Mouse (Mus musculus) midbrain, postnatal 0 days (tissue): ENCODE measurements at regions not wholly inside any gene's neighbourhood (a gene's known extent, or its start where the extent isn't known, plus 50 kb on each side); places are given as distances from the start of the nearest gene placed in this dataset.

Experiments used
- ATAC-seq: fragments of 200-750 bp; cut with Nextera tagmentation; 2 replicates; pipeline ENCODE4 v1.8.0; 2017; ENCODE audit warnings: moderate number of reproducible peaks, mild to moderate bottlenecking, moderate TSS enrichment, moderate library complexity; ENCODE audit not compliant: low FRiP score
- DNase-seq: peaks from one replicate; pipeline ENCODE4 v3.0.0-alpha.2; 2015; ENCODE audit warnings: low spot score
- H3K27ac ChIP-seq: fragments of 300-500 bp; sonication (generic); 2 replicates; pipeline ENCODE4 v1.5.1; 2014; ENCODE audit warnings: low read depth, mild to moderate bottlenecking, low read length, mixed read lengths
- H3K27me3 ChIP-seq: fragments of 300-500 bp; sonication (generic); 2 replicates; pipeline ENCODE4 v1.6.1; 2014; ENCODE audit warnings: low read length, control low read depth, mixed read lengths; ENCODE audit not compliant: insufficient read depth
- H3K36me3 ChIP-seq: fragments of 300-500 bp; sonication (generic); 2 replicates; pipeline ENCODE4 v1.6.1; 2014; ENCODE audit warnings: low read length, control low read depth, mixed read lengths; ENCODE audit not compliant: insufficient read depth
- H3K4me1 ChIP-seq: fragments of 300-500 bp; sonication (generic); 2 replicates; pipeline ENCODE4 v1.6.1; 2014; ENCODE audit warnings: mild to moderate bottlenecking, control low read depth, antibody characterized with exemption, low read length, mixed read lengths; ENCODE audit not compliant: insufficient read depth
- H3K4me2 ChIP-seq: fragments of 300-500 bp; sonication (generic); 2 replicates; pipeline ENCODE4 v1.6.1; 2014; ENCODE audit warnings: low read depth, mild to moderate bottlenecking, low read length, mixed read lengths; ENCODE audit not compliant: poor library complexity, severe bottlenecking
- H3K4me3 ChIP-seq: fragments of 300-500 bp; sonication (generic); 2 replicates; pipeline ENCODE4 v1.5.1; 2014; ENCODE audit warnings: low read depth, mild to moderate bottlenecking, low read length, moderate library complexity
- H3K9ac ChIP-seq: fragments of 300-500 bp; sonication (generic); replicated peaks from 2 replicates; pipeline ENCODE4 v1.6.1; 2014; ENCODE audit warnings: mild to moderate bottlenecking, low read length, moderate library complexity, mixed read lengths; ENCODE audit not compliant: poor library complexity, severe bottlenecking
- H3K9me3 ChIP-seq: fragments of 300-500 bp; sonication (generic); 2 replicates; pipeline ENCODE4 v1.6.1; 2016; ENCODE audit warnings: low read length, control low read depth
- CTCF ChIP-seq: IDR thresholded peaks from 2 replicates; pipeline ENCODE4 v1.5.1; 2016; ENCODE audit warnings: antibody characterized with exemption, mild to moderate bottlenecking
- WGBS: fragments of 180-500 bp; shearing (Covaris S2); extraction: QIAGEN DNeasy Blood & Tissue Kit; methylation state at CpG from one replicate; pipeline ENCODE4 v1.1.7; 2014; 5-methylcytosine and 5-hydroxymethylcytosine counted together

GRCm38 (mm10) chr2:48599367-48599766 is 214.5 kb upstream of the Acvr2a start:
- H3K4me1 ChIP-seq = no peaks in the 10 kb centered on the region
- no peak overlapping the region for H3K4me2 ChIP-seq
- no peak overlapping the region for H3K27ac ChIP-seq
- ATAC-seq (no peak), DNase-seq (no peak)
- H3K27me3 ChIP-seq = no peaks in the 10 kb centered on the region
- 69% methylated on average over 5 of the region's 5 CpGs for WGBS
- H3K9me3 ChIP-seq = no peaks in the 10 kb centered on the region
- TF ChIP-seq CTCF = no peak
- no peak overlapping the region for H3K9ac ChIP-seq
- no peaks in the 10 kb centered on the region for H3K36me3 ChIP-seq
- no peak overlapping the region for H3K4me3 ChIP-seq

- ATAC-seq = no peak
- Histone ChIP-seq H3K27ac (no peak overlapping the region), H3K9ac (no peak overlapping the region), H3K27me3 (no peaks in the 10 kb centered on the region), H3K4me1 (no peaks in the 10 kb centered on the region), H3K4me2 (no peak overlapping the region), H3K36me3 (no peaks in the 10 kb centered on the region), H3K9me3 (no peaks in the 10 kb centered on the region), H3K4me3 (no peak overlapping the region)
- no peak for DNase-seq
- 67% methylated on average over 8 of the region's 8 CpGs for WGBS
- no peak for TF ChIP-seq CTCF
Observed at GRCm38 (mm10) chr2:48601855-48602254, 212.1 kb upstream of the Acvr2a start.

GRCm38 (mm10) chr2:48609466-48609865 is 204.4 kb upstream of the Acvr2a start:
- H3K36me3 ChIP-seq = no peaks in the 10 kb centered on the region
- WGBS = 88% methylated on average over 3 of the region's 3 CpGs
- no peak for TF ChIP-seq CTCF
- H3K4me3 ChIP-seq = no peak overlapping the region
- no peak overlapping the region for H3K4me2 ChIP-seq
- no peaks in the 10 kb centered on the region for H3K9me3 ChIP-seq
- H3K27me3 ChIP-seq = no peaks in the 10 kb centered on the region
- no peak for ATAC-seq
- DNase-seq = no peak
- H3K9ac ChIP-seq = no peak overlapping the region
- H3K4me1 ChIP-seq = no peaks in the 10 kb centered on the region
- no peak overlapping the region for H3K27ac ChIP-seq

DNA sequence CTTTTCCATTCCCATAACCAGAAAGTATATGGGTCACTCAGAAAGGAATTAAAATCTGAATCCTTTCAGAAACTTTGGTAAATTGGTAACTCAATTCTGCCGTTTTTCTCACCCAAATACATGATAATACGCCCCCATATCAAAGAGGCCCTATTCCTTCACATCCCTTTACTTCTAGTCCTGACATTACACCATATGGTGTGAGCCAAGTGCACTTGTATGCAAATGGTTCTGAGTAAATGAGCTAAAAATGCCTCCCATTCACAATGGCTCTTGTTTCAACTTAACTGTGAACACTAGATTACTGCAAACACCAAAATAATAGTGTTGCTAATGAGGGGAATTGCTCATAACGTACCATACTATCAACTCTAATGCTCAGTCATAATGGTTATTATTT is 201.7 kb upstream of the Acvr2a start:
- Histone ChIP-seq H3K9me3 (no peaks in the 10 kb centered on the region), H3K4me2 (no peak overlapping the region), H3K36me3 (no peaks in the 10 kb centered on the region), H3K9ac (no peak overlapping the region), H3K27me3 (no peaks in the 10 kb centered on the region), H3K27ac (no peak overlapping the region), H3K4me3 (no peak overlapping the region), H3K4me1 (no peaks in the 10 kb centered on the region)
- 73% methylated on average over 3 of the region's 3 CpGs for WGBS
- no peak for DNase-seq
- no peak for TF ChIP-seq CTCF
- ATAC-seq = no peak

GRCm38 (mm10) chr2:48617141-48617699 is 196.7 kb upstream of the Acvr2a start:
- Histone ChIP-seq H3K9ac (no peak overlapping the region), H3K4me3 (no peak overlapping the region), H3K9me3 (no peaks in the 10 kb centered on the region), H3K4me2 (no peak overlapping the region), H3K36me3 (no peaks in the 10 kb centered on the region), H3K4me1 (no peaks in the 10 kb centered on the region), H3K27me3 (no peaks in the 10 kb centered on the region), H3K27ac (no peak overlapping the region)
- no peak for ATAC-seq
- 31% methylated on average over 3 of the region's 3 CpGs for WGBS
- DNase-seq = no peak
- TF ChIP-seq CTCF = no peak

- TF ChIP-seq CTCF = no peak
Observed at GRCm38 (mm10) chr2:48619042-48619441, 194.9 kb upstream of the Acvr2a start.

More at GRCm38 (mm10) chr2:48619042-48619441, 194.9 kb upstream of the Acvr2a start:
- ATAC-seq (no peak), DNase-seq (no peak)
- no peak overlapping the region for H3K27ac ChIP-seq
- no peak overlapping the region for H3K9ac ChIP-seq
- no peaks in the 10 kb centered on the region for H3K4me1 ChIP-seq
- no peak overlapping the region for H3K4me2 ChIP-seq
- H3K9me3 ChIP-seq = no peaks in the 10 kb centered on the region
- 78% methylated on average over 5 of the region's 5 CpGs for WGBS
- H3K4me3 ChIP-seq = no peak overlapping the region
- H3K36me3 ChIP-seq = no peaks in the 10 kb centered on the region
- H3K27me3 ChIP-seq = no peaks in the 10 kb centered on the region
